Mouse (Mus musculus): ENCODE measurements around the gene Cdh13.

GRCm38 (mm10) chr8:119021478-119021877 lies 737.9 kb downstream of the Cdh13 start:
- no peak for TF ChIP-seq POLR2A (IDR thresholded peaks at IDR 0.05; ENCODE audit: borderline replicate concordance, insufficient read depth, low read length)
- no peak for TF ChIP-seq CTCF (IDR thresholded peaks at IDR 0.05; ENCODE audit: borderline replicate concordance, insufficient read depth, low read depth, low read length)
